Comparison of ENCODE assay signal across 8 mouse cellular contexts in genomic region chr7:4938456-4938855, GRCm38 (mm10). TPM values are rescaled to one million over a fixed set of nuclear protein-coding genes. Genes with fewer than 3 reads are reported as not detected.
DNase-seq lines count a peak whose midpoint lies in the region; TF ChIP-seq lines count a peak whose summit lies in the region.

No protein-coding gene starts in this region.

- WGBS in lung, adult 2 months, result 24% methylated on average over 2 of the region's 2 CpGs

- no peak overlapping the region for H3K4me3 ChIP-seq in lung, adult 2 months (replicated peaks; ENCODE audit: extremely low read depth, low read depth, low read length)

- peak; percentile 87 for TF ChIP-seq CTCF in lung, adult 2 months (IDR thresholded peaks at IDR 0.05; ENCODE audit: insufficient read depth, low read length)

- TF ChIP-seq POLR2A in lung, adult 2 months (IDR thresholded peaks at IDR 0.05; ENCODE audit: borderline replicate concordance, extremely low read depth, low read depth, low read length), result no peak

- intact Hi-C loops in heart, postnatal 25 days (cut with DNase I), result loop anchor here (1.0 to 5.0 kb wide), 2 partner anchors 23 to 316 kb away; partner anchors contain the start of gene Zfp628
- intact Hi-C loops in heart, postnatal 36 days (cut with DNase I), result loop anchor here (2.0 kb wide), 1 partner anchor 382 kb away; no protein-coding TSS in a partner anchor

- DNase-seq in heart, adult 11 months, result peak; percentile 94
- DNase-seq in heart, postnatal 25 days (ENCODE audit: low spot score), result no peak
- peak; percentile 72 for DNase-seq in urinary bladder, postnatal 25 days (ENCODE audit: low spot score)
- DNase-seq in urinary bladder, adult 2 months (ENCODE audit: low spot score), result no peak
- DNase-seq in cerebellum, postnatal 10 days, result peak; percentile 88 to 90
- DNase-seq in heart, postnatal 36 days, result peak; percentile 78 to 88
- peak; percentile 77 for DNase-seq in lung, adult 2 months
- peak; percentile 60 to 72 for DNase-seq in spleen, postnatal 14 days (ENCODE audit: low spot score in 2 of 2)

- no peaks in the 10 kb centered on the region for H3K4me1 ChIP-seq in lung, adult 2 months (ENCODE audit: control insufficient read depth, insufficient read depth, low read length)

RNA-seq across cellular contexts. Expression of gene Ssc5d, which starts 12.9 kb away (rescaled TPM):
- 1 to 10 TPM; 3.8 to 4.3 TPM for total RNA-seq in heart, postnatal 25 days (2021)
- 10.5 and 12.9 TPM in 2 replicates for polyA plus RNA-seq in urinary bladder, adult 2 months (2012; rRNA removed)
- total RNA-seq in heart, postnatal 36 days (2021), result 1 to 10 TPM; 3.9 to 4.1 TPM
- polyA plus RNA-seq in lung, adult 2 months (2012; rRNA removed), result 7.5 and 8.0 TPM in 2 replicates

RNA-seq across cellular contexts. Expression of gene Nat14, which starts 16.6 kb away (rescaled TPM):
- total RNA-seq in heart, postnatal 25 days (2021), result 1 to 10 TPM; 3.8 to 5.4 TPM
- 10.6 and 14.1 TPM in 2 replicates for polyA plus RNA-seq in urinary bladder, adult 2 months (2012; rRNA removed)
- 1 to 10 TPM; 4.3 to 5.1 TPM for total RNA-seq in heart, postnatal 36 days (2021)
- polyA plus RNA-seq in lung, adult 2 months (2012; rRNA removed), result 7.1 and 7.6 TPM in 2 replicates

RNA-seq across cellular contexts. Expression of gene Zfp628, which starts 23.4 kb away (rescaled TPM):
- total RNA-seq in heart, postnatal 25 days (2021), result 1 to 10 TPM; 7.9 to 8.1 TPM
- polyA plus RNA-seq in urinary bladder, adult 2 months (2012; rRNA removed), result 7.7 and 10.1 TPM in 2 replicates
- 1 to 10 TPM; 7.2 to 9.2 TPM for total RNA-seq in heart, postnatal 36 days (2021)
- polyA plus RNA-seq in lung, adult 2 months (2012; rRNA removed), result 20.6 and 24.7 TPM in 2 replicates

RNA-seq across cellular contexts. Expression of gene Sbk2, which starts 25.8 kb away (rescaled TPM):
- total RNA-seq in heart, postnatal 25 days (2021), result 10 to 100 TPM; 22.4 to 28.7 TPM
- 0.29 and 0.46 TPM in 2 replicates for polyA plus RNA-seq in urinary bladder, adult 2 months (2012; rRNA removed)
- 10 to 100 TPM; 26.5 to 34.0 TPM for total RNA-seq in heart, postnatal 36 days (2021)
- 5.6 and 24.2 TPM in 2 replicates for polyA plus RNA-seq in lung, adult 2 months (2012; rRNA removed)

RNA-seq across cellular contexts. Expression of gene Gm36210, which starts 32.1 kb away (rescaled TPM):
- total RNA-seq in heart, postnatal 25 days (2021), result not detected
- 0.15 and 0.22 TPM in 2 replicates for polyA plus RNA-seq in urinary bladder, adult 2 months (2012; rRNA removed)
- not detected for total RNA-seq in heart, postnatal 36 days (2021)
- polyA plus RNA-seq in lung, adult 2 months (2012; rRNA removed), result 0.15 and 0.20 TPM in 2 replicates

Comparison
In these comparisons a context has a peak if more than half of its experiments do, and no peak if none do; other contexts are left out.
1. DNase-seq: peak in heart, adult 11 months (single experiment), urinary bladder, postnatal 25 days (single experiment), cerebellum, postnatal 10 days (2 of 2), heart, postnatal 36 days (2 of 2), lung, adult 2 months (single experiment) and spleen, postnatal 14 days (2 of 2); none in heart, postnatal 25 days (single experiment) and urinary bladder, adult 2 months (single experiment).